ENCODE assay signal across 8 mouse cellular contexts in the genomic region with DNA sequence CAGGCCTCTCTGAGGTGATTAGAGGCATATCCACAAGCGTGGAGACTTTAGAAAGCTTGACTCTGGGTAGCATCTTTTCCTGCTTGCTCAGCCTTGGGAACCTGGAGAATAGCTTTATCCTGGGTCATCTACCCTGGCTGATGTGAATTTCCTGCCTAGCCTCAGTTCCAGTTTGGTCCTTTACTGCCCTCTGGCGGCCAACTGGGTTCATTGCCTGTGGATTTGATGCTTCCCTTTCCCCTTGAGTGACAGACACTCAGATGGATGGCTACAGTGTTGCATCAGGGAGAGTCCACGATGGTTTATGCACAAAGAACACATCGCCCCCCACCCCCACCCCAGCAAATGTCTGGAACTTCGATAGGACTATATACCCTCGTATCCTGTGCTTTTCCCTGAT.
DNase-seq lines count a peak whose midpoint lies in the region; ATAC-seq and TF ChIP-seq lines count a peak whose summit lies in the region.

No protein-coding gene starts in this region.

- TF ChIP-seq POLR2A in small intestine, adult 2 months (IDR thresholded peaks at IDR 0.05; ENCODE audit: low read depth, low read length): no peak

- POLR2A ChIA-PET in Patski (lab: Charles Lee): no interaction called here

- no peak overlapping the region for H3K4me2 ChIP-seq in forebrain, embryonic 14.5 days (ENCODE audit: low read length)
- H3K4me2 ChIP-seq in hindbrain, embryonic 13.5 days: no peak overlapping the region

- H3K27me3 ChIP-seq in Patski: peaks cover 4% of the 10 kb centered on the region
- H3K27me3 ChIP-seq in forebrain, embryonic 14.5 days (replicated peaks; ENCODE audit: control insufficient read depth, insufficient read depth, low read length): no peaks in the 10 kb centered on the region
- H3K27me3 ChIP-seq in hindbrain, embryonic 13.5 days: no peaks in the 10 kb centered on the region
- no peaks in the 10 kb centered on the region for H3K27me3 ChIP-seq in midbrain, embryonic 10.5 days (ENCODE audit: low read depth, poor library complexity, severe bottlenecking)
- H3K27me3 ChIP-seq in small intestine, adult 2 months (ENCODE audit: control insufficient read depth, insufficient read depth, low read length): no peaks in the 10 kb centered on the region

- 5% methylated on average over 6 of the region's 6 CpGs for WGBS in forebrain, embryonic 14.5 days
- 6% methylated on average over 6 of the region's 6 CpGs for WGBS in hindbrain, embryonic 13.5 days
- 7% methylated on average over 6 of the region's 6 CpGs for WGBS in midbrain, embryonic 10.5 days
- 8% methylated on average over 6 of the region's 6 CpGs for WGBS in small intestine, adult 2 months

- H3K9me3 ChIP-seq in forebrain, embryonic 14.5 days (replicated peaks; ENCODE audit: control insufficient read depth, low read length): no peaks in the 10 kb centered on the region
- H3K9me3 ChIP-seq in hindbrain, embryonic 13.5 days: no peaks in the 10 kb centered on the region
- H3K9me3 ChIP-seq in midbrain, embryonic 10.5 days (replicated peaks): no peaks in the 10 kb centered on the region

- CTCF ChIA-PET in Patski (lab: Charles Lee): interaction anchor here (0.9 to 4.3 kb wide), 7 partner anchors 9 to 456 kb away, joined by 3 to 17 read pairs (median 4); no protein-coding TSS in a partner anchor

- ATAC-seq in Patski: no peak
- ATAC-seq in forebrain, embryonic 14.5 days: peak; percentile 50
- no peak for ATAC-seq in hindbrain, embryonic 13.5 days (ENCODE audit: low FRiP score)

- no peaks in the 10 kb centered on the region for H3K4me1 ChIP-seq in forebrain, embryonic 14.5 days (ENCODE audit: control insufficient read depth, insufficient read depth, low read length)
- 0 out of 2 replicates have a peak, but pooled peaks cover 2% of the 10 kb centered on the region for H3K4me1 ChIP-seq in hindbrain, embryonic 13.5 days (replicated peaks)
- no peaks in the 10 kb centered on the region; the same call in 1 of the 2 replicates for H3K4me1 ChIP-seq in midbrain, embryonic 10.5 days
- H3K4me1 ChIP-seq in small intestine, adult 2 months (ENCODE audit: control insufficient read depth, insufficient read depth, insufficient read length, low read length): no peaks in the 10 kb centered on the region

- no peak overlapping the region for H3K9ac ChIP-seq in forebrain, embryonic 14.5 days (ENCODE audit: low read length)
- no peak overlapping the region for H3K9ac ChIP-seq in hindbrain, embryonic 13.5 days

- TF ChIP-seq CTCF in Patski (IDR thresholded peaks at IDR 0.05): peak; percentile 78
- peak; percentile 86; the same call in 1 of the 2 replicates for TF ChIP-seq CTCF in small intestine, adult 2 months (IDR thresholded peaks at IDR 0.05; ENCODE audit: extremely low read depth, insufficient read length, insufficient replicate concordance, low read depth, low read length)

- in situ Hi-C loops in Patski (cut with MboI; ENCODE audit: low pct_unique_long_range_greater_than_20kb): loop anchor here (5.0 to 25.0 kb wide), 3 partner anchors 458 to 785 kb away; no protein-coding TSS in a partner anchor

- no peak for DNase-seq in Patski (ENCODE audit: low read depth, low spot score)
- DNase-seq in c-Kit-positive CD71-positive TER-119-negative erythroid progenitor cells, embryonic 14.5 days (ENCODE audit: low read depth): peak; percentile 9
- DNase-seq in forebrain, embryonic 14.5 days (ENCODE audit: low spot score): peak; percentile 85
- DNase-seq in layer of hippocampus, postnatal 25 days (ENCODE audit: extremely low spot score in 1 of 2, low spot score in 1 of 2): peak; percentile 81 to 94
- peak; percentile 86 for DNase-seq in midbrain, embryonic 10.5 days (ENCODE audit: low spot score)
- DNase-seq in T-cell, adult 2 months (ENCODE audit: low spot score): no peak

- no peaks in the 10 kb centered on the region for H3K36me3 ChIP-seq in forebrain, embryonic 14.5 days (ENCODE audit: control insufficient read depth, insufficient read depth, low read length)
- H3K36me3 ChIP-seq in hindbrain, embryonic 13.5 days: no peaks in the 10 kb centered on the region
- H3K36me3 ChIP-seq in midbrain, embryonic 10.5 days: no peaks in the 10 kb centered on the region
- no peaks in the 10 kb centered on the region for H3K36me3 ChIP-seq in small intestine, adult 2 months (ENCODE audit: control insufficient read depth, insufficient read depth, low read length)

- no peak overlapping the region for H3K4me3 ChIP-seq in forebrain, embryonic 14.5 days (ENCODE audit: low read depth, low read length)
- H3K4me3 ChIP-seq in hindbrain, embryonic 13.5 days: no peak overlapping the region
- no peak overlapping the region for H3K4me3 ChIP-seq in midbrain, embryonic 10.5 days
- no peak overlapping the region for H3K4me3 ChIP-seq in small intestine, adult 2 months (ENCODE audit: low read depth, low read length)

- no peak overlapping the region for H3K27ac ChIP-seq in forebrain, embryonic 14.5 days (ENCODE audit: low read depth, low read length)
- peak overlapping the region; percentile 49 for H3K27ac ChIP-seq in hindbrain, embryonic 13.5 days
- no peak overlapping the region for H3K27ac ChIP-seq in midbrain, embryonic 10.5 days (replicated peaks)
- H3K27ac ChIP-seq in small intestine, adult 2 months (ENCODE audit: insufficient read depth, low read depth, low read length): no peak overlapping the region

Comparison
In these comparisons a context has a peak if more than half of its experiments do, and no peak if none do; other contexts are left out.
1. DNase-seq: peak in c-Kit-positive CD71-positive TER-119-negative erythroid progenitor cells, embryonic 14.5 days (single experiment), forebrain, embryonic 14.5 days (single experiment), layer of hippocampus, postnatal 25 days (2 of 2) and midbrain, embryonic 10.5 days (single experiment); none in Patski (single experiment) and T-cell, adult 2 months (single experiment).